Mouse (Mus musculus): ENCODE results near the gene Vmn1r234. TPM values are rescaled to one million over a fixed set of nuclear protein-coding genes. Genes with fewer than 3 reads are reported as not detected.
"Not testable (repeated sequence)": the region's sequence is repeated elsewhere in the genome, so short reads cannot be mapped to it uniquely, and the experiment has no call there.

The Vmn1r234 gene
- total RNA-seq (2017) = not detected in 2 replicates

DNA sequence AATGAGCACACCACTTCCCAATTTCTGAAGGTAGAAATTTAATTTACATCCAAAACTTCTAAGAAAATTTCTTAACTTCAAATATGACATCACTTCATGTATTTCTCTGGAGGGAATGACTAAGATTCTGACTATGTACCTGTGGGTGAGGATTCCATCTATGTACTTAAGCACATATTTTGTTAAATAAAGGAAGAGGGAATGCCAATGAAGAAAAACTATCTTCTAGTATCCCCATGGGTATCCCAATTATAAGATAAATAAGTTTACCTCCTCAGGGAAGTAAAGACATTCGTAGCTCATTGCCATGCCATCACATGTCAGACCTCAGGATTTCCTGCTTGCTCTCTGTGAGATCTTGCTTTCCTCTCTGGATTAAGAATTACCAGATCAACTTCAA is at the start of gene Vmn1r234:
Vmn1r234 (plus strand) TSS at position 301 of the 400 bp plus-strand sequence.
- no peak for ATAC-seq (replicated peaks in 1 of 2; ENCODE audit: insufficient read depth in 1 of 2, low FRiP score in 2 of 2, low TSS enrichment in 1 of 2, low read depth in 1 of 2, poor library complexity in 2 of 2, severe bottlenecking in 2 of 2)

DNA sequence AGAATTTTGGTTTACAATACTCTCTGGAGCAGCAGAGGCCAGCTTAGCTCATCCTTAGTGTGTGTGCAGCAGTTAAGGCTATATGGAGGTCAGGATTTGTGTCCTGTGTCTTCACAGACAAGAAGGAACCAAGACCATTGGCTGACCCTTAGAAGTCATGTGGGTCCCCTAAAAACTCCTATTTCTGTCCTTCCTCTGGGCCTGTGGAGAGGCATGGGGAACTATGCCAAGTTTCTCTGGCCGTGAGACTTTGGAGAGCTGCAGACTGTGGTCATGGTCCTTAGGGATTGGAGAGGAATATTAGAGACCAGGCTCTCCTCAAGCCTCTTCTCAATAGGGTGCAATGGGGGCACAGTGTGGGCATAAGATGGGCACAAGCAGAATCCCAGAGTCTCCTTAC is 14.8 kb upstream of the Vmn1r234 start:
- not testable (repeated sequence) for ATAC-seq (replicated peaks in 1 of 2; ENCODE audit: insufficient read depth in 1 of 2, low FRiP score in 2 of 2, low TSS enrichment in 1 of 2, low read depth in 1 of 2, poor library complexity in 2 of 2, severe bottlenecking in 2 of 2)

DNA sequence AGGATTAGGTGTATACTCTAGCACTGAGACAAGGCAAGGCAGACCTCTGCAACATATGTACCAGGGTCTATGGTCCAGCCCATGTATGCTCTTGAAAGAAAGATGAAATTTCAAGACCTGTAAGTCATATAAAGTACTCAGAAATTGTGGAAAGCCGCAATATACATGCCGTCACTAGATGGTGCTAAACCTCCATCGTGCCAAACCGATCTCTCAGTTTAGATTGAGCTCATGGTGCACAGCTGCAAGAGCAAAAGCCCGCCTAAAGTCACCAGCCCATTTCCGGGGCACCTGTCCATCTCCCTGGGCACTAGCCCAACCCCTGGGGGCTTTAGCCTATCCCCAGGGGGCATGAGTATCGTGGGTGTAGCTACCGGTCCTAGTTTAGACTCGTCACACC is 5.8 kb downstream of the Vmn1r234 start:
- ATAC-seq (replicated peaks in 1 of 2; ENCODE audit: insufficient read depth in 1 of 2, low FRiP score in 2 of 2, low TSS enrichment in 1 of 2, low read depth in 1 of 2, poor library complexity in 2 of 2, severe bottlenecking in 2 of 2) = peak; percentile 56 to 89; a peak in 3 of 4 replicates

DNA sequence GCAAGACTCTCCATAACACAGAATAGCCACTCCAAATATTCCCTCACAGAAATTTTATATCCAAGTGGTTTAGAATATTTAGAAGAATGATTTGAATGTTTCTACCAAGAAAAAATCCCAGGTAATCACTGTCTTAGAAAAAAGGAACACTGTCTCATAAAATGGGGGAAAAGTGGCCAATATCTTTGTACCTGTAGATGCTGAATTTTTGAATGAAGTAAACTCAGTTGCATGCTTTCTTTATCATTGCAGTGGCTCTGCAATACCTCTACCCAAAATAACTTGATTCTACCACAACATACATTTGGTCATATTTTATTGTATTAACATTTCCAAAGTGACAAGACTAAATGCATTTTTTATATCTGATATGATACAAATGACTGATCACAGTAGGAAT is 30.2 kb downstream of the Vmn1r234 start, which contains the start of gene Vmn1r235:
Vmn1r235 (plus strand) TSS at position 301 of the 400 bp plus-strand sequence.
- no peak for ATAC-seq (replicated peaks in 1 of 2; ENCODE audit: insufficient read depth in 1 of 2, low FRiP score in 2 of 2, low TSS enrichment in 1 of 2, low read depth in 1 of 2, poor library complexity in 2 of 2, severe bottlenecking in 2 of 2)

DNA sequence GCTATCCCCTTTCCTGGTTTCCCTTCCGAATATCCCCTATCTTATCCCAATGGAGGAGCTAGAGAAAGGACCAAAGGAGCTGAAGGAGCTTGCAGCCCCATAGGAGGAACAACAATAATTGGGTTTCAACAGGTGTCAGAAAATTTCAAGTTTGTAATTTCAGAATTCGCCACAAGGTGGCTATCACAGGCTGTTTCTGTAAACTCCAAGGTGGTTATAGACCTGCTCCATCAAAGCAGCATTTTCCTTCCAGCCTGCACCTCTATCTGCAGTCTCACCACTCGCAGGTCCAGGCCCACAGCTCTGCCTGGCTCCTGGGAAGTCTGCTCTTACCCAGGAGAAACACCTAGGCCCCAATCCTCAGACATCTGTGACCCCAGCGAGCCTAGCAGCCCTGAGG is 46.2 kb downstream of the Vmn1r234 start:
- ATAC-seq (replicated peaks in 1 of 2; ENCODE audit: insufficient read depth in 1 of 2, low FRiP score in 2 of 2, low TSS enrichment in 1 of 2, low read depth in 1 of 2, poor library complexity in 2 of 2, severe bottlenecking in 2 of 2) = peak; percentile 59 to 76; a peak in 3 of 4 replicates

DNA sequence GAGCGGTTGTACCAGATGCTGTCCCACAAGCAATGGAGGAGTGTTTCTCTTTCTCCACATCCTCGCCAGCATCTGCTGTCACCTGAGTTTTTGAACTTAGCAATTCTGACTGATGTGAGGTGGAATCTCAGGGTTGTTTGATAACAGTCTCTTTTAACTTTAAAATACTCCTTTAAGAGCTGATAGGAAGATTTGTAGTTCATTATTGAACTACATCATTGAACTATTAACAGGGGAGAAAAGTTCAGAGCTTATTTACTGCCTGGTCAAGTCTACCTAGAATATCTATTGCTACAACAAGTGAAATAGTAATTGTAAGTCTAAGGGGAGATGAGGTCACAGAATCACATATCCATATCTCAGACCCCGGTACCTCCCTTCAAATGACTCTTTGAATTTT is 56.8 kb downstream of the Vmn1r234 start, which contains the start of gene Vmn1r236:
Vmn1r236 (plus strand) TSS at position 301 of the 400 bp plus-strand sequence.
- ATAC-seq (replicated peaks in 1 of 2; ENCODE audit: insufficient read depth in 1 of 2, low FRiP score in 2 of 2, low TSS enrichment in 1 of 2, low read depth in 1 of 2, poor library complexity in 2 of 2, severe bottlenecking in 2 of 2) = no peak

DNA sequence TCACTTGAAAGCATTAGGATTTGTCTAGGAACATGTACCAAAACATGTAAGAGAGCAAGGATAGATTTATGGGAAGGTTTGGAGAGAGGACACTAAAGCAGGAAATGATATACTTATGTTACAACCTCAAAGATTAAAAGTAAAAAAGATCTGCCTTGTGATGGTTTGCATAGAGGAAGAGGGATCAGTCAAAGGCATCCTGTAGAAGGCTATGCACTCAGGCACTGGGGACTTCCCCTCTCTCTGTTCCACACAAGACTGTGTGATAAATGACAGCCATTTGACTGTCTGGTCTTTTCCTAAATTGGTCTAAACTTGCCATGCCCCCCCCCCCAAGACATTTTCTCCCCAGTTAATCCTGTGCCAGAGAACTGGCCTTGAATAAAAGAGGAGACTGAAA is 58.5 kb downstream of the Vmn1r234 start:
- ATAC-seq (replicated peaks in 1 of 2; ENCODE audit: insufficient read depth in 1 of 2, low FRiP score in 2 of 2, low TSS enrichment in 1 of 2, low read depth in 1 of 2, poor library complexity in 2 of 2, severe bottlenecking in 2 of 2) = no peak

Other genes starting within 250 kb of the Vmn1r234 start
- gene Vmn1r233, start 229.6 kb upstream of the Vmn1r234 start, total RNA-seq (2017) = not detected in 2 replicates
- 14.4 and 34.7 TPM in 2 replicates for gene Zfp160, start 217.2 kb upstream of the Vmn1r234 start, total RNA-seq (2017)
- not detected in 2 replicates for gene Vmn1r235, start 30.3 kb downstream of the Vmn1r234 start, total RNA-seq (2017)
- gene Vmn1r236, start 56.9 kb downstream of the Vmn1r234 start, total RNA-seq (2017) = not detected in 2 replicates
- not detected in 2 replicates for gene Vmn1r237, start 85.8 kb downstream of the Vmn1r234 start, total RNA-seq (2017)
- gene Zfp677, start 157.7 kb downstream of the Vmn1r234 start, total RNA-seq (2017) = 17.1 and 24.3 TPM in 2 replicates
- gene Zfp54, start 197.1 kb downstream of the Vmn1r234 start, total RNA-seq (2017) = 5.3 and 8.1 TPM in 2 replicates
- gene Zfp51, start 224.3 kb downstream of the Vmn1r234 start, total RNA-seq (2017) = 18.8 and 21.4 TPM in 2 replicates

Data from hematopoietic stem cell, adult 5-6 weeks (primary cell).